Mouse (Mus musculus) forebrain, embryonic 11.5 days (tissue): ENCODE results near the gene Kif2c. TPM values are rescaled to one million over a fixed set of nuclear protein-coding genes. Genes with fewer than 3 reads are reported as not detected.

ENCODE experiments used
- ATAC-seq: fragments of 200-750 bp; cut with Nextera tagmentation; replicated peaks from 2 replicates; pipeline ENCODE4 v1.8.0; 2017; ENCODE audit warnings: moderate TSS enrichment; ENCODE audit not compliant: low FRiP score
- DNase-seq: peaks from one replicate; pipeline ENCODE4 v3.0.0-alpha.2; 2017; ENCODE audit warnings: low spot score
- H3K27ac ChIP-seq: fragments of 300-500 bp; sonication (generic); 2 replicates; pipeline ENCODE4 v1.5.1; 2014; ENCODE audit warnings: low read depth, low read length
- H3K27me3 ChIP-seq: fragments of 300-500 bp; sonication (generic); 2 replicates; pipeline ENCODE4 v1.6.1; 2014; ENCODE audit warnings: mild to moderate bottlenecking, low read length, mixed read lengths; ENCODE audit not compliant: control insufficient read depth, insufficient read depth
- H3K36me3 ChIP-seq: fragments of 300-500 bp; sonication (generic); 2 replicates; pipeline ENCODE4 v1.6.1; 2014; ENCODE audit warnings: mild to moderate bottlenecking, low read length, moderate library complexity, mixed read lengths; ENCODE audit not compliant: control insufficient read depth, insufficient read depth
- H3K4me1 ChIP-seq: fragments of 300-500 bp; sonication (generic); replicated peaks from 2 replicates; pipeline ENCODE4 v1.6.1; 2014; ENCODE audit warnings: low read length, mixed read lengths; ENCODE audit not compliant: control insufficient read depth, insufficient read depth
- H3K4me2 ChIP-seq: fragments of 300-500 bp; sonication (generic); 2 replicates; pipeline ENCODE4 v1.6.1; 2014; ENCODE audit warnings: low read depth, mild to moderate bottlenecking, low read length, moderate library complexity, mixed read lengths; ENCODE audit not compliant: severe bottlenecking
- H3K4me3 ChIP-seq: fragments of 300-500 bp; sonication (generic); 2 replicates; pipeline ENCODE4 v1.5.1; 2014; ENCODE audit warnings: low read depth, low read length
- H3K9ac ChIP-seq: fragments of 300-500 bp; sonication (generic); 2 replicates; pipeline ENCODE4 v1.6.1; 2014; ENCODE audit warnings: low read length
- H3K9me3 ChIP-seq: fragments of 300-500 bp; sonication (generic); 2 replicates; pipeline ENCODE4 v1.6.1; 2016; ENCODE audit warnings: low read length, mixed read lengths; ENCODE audit not compliant: control insufficient read depth
- WGBS: fragments of 180-500 bp; shearing (Covaris S2); extraction: QIAGEN DNeasy Blood & Tissue Kit; methylation state at CpG from one replicate; pipeline ENCODE4 v1.1.7; 2014; 5-methylcytosine and 5-hydroxymethylcytosine counted together
- polyA plus RNA-seq: library from polyadenylated mRNA; unstranded; fragments of >200 nt; fragmentation: Nextera tagmentation; extraction: Ambion mirVana; gene quantifications from 2 replicates; pipeline ENCODE4 v1.2.1, GENCODE M21; 2014

Kif2c gene
- polyA plus RNA-seq, 1 experiment from 2014 or later, result 116 TPM

GRCm38 (mm10) chr4:117220741-117221515 lies 38.5 kb upstream of the Kif2c start:
- H3K4me3 ChIP-seq, result no peak overlapping the region
- H3K9ac ChIP-seq, result no peak overlapping the region
- ATAC-seq (no peak), DNase-seq (no peak)
- no peaks in the 10 kb centered on the region for H3K36me3 ChIP-seq
- no peaks in the 10 kb centered on the region for H3K4me1 ChIP-seq
- 81% methylated on average over 9 of the region's 9 CpGs for WGBS
- H3K9me3 ChIP-seq, result no peaks in the 10 kb centered on the region
- no peaks in the 10 kb centered on the region for H3K27me3 ChIP-seq
- H3K27ac ChIP-seq, result no peak overlapping the region
- no peak overlapping the region for H3K4me2 ChIP-seq

- WGBS, result 42% methylated on average over 10 of the region's 10 CpGs
- ATAC-seq, result 0 out of 2 replicates have a peak, but pooled peaks have one; percentile 44
- H3K27ac ChIP-seq, result no peak overlapping the region
These were observed 36.2 kb upstream of the Kif2c start for GRCm38 (mm10) chr4:117218517-117219219.

GRCm38 (mm10) chr4:117217029-117217428 lies 34.6 kb upstream of the Kif2c start:
- H3K4me1 ChIP-seq, result no peaks in the 10 kb centered on the region
- H3K27me3 ChIP-seq, result no peaks in the 10 kb centered on the region
- 81% methylated on average over 5 of the region's 5 CpGs for WGBS
- H3K27ac ChIP-seq, result no peak overlapping the region
- no peak overlapping the region for H3K4me3 ChIP-seq
- no peaks in the 10 kb centered on the region for H3K36me3 ChIP-seq
- H3K9ac ChIP-seq, result no peak overlapping the region
- no peaks in the 10 kb centered on the region for H3K9me3 ChIP-seq
- ATAC-seq (no peak), DNase-seq (no peak)
- H3K4me2 ChIP-seq, result no peak overlapping the region

More at GRCm38 (mm10) chr4:117218517-117219219, 36.2 kb upstream of the Kif2c start:
- H3K27me3 ChIP-seq, result no peaks in the 10 kb centered on the region
- no peaks in the 10 kb centered on the region for H3K36me3 ChIP-seq
- H3K9ac ChIP-seq, result no peak overlapping the region
- no peaks in the 10 kb centered on the region for H3K9me3 ChIP-seq
- no peak overlapping the region for H3K4me2 ChIP-seq
- no peaks in the 10 kb centered on the region for H3K4me1 ChIP-seq
- H3K4me3 ChIP-seq, result no peak overlapping the region
- DNase-seq, result peak; percentile 75

- no peak for ATAC-seq
- no peak overlapping the region for H3K27ac ChIP-seq
- DNase-seq, result no peak
- WGBS, result 89% methylated on average over 6 of the region's 6 CpGs
- H3K9ac ChIP-seq, result no peak overlapping the region
- no peaks in the 10 kb centered on the region for H3K9me3 ChIP-seq
- H3K4me3 ChIP-seq, result no peak overlapping the region
- no peak overlapping the region for H3K4me2 ChIP-seq
- no peaks in the 10 kb centered on the region for H3K36me3 ChIP-seq
- H3K27me3 ChIP-seq, result no peaks in the 10 kb centered on the region
- no peaks in the 10 kb centered on the region; the same call in 1 of the 2 replicates for H3K4me1 ChIP-seq
These were observed 31.8 kb upstream of the Kif2c start for GRCm38 (mm10) chr4:117214250-117214649.

GRCm38 (mm10) chr4:117210147-117211074 lies 28.0 kb upstream of the Kif2c start:
- peak overlapping the region; percentile 37; the same call in 1 of the 2 replicates for H3K9ac ChIP-seq
- ATAC-seq (peak; percentile 72), DNase-seq (peak; percentile 94)
- 4% methylated on average over 20 of the region's 20 CpGs for WGBS
- H3K4me1 ChIP-seq, result no peaks in the 10 kb centered on the region; the same call in 1 of the 2 replicates
- no peaks in the 10 kb centered on the region for H3K9me3 ChIP-seq
- H3K4me3 ChIP-seq, result no peak overlapping the region
- H3K4me2 ChIP-seq, result no peak overlapping the region
- no peaks in the 10 kb centered on the region for H3K36me3 ChIP-seq
- H3K27me3 ChIP-seq, result no peaks in the 10 kb centered on the region
- H3K27ac ChIP-seq, result 0 out of 2 replicates have a peak overlapping the region, but pooled peaks have one; percentile 38

GRCm38 (mm10) chr4:117209592-117209991 lies 27.2 kb upstream of the Kif2c start:
- Histone ChIP-seq H3K4me3 (no peak overlapping the region), H3K4me1 (no peaks in the 10 kb centered on the region; the same call in 1 of the 2 replicates), H3K27ac (no peak overlapping the region), H3K4me2 (no peak overlapping the region), H3K27me3 (no peaks in the 10 kb centered on the region), H3K36me3 (no peaks in the 10 kb centered on the region), H3K9ac (no peak overlapping the region), H3K9me3 (no peaks in the 10 kb centered on the region)
- ATAC-seq (no peak), DNase-seq (no peak)
- 81% methylated on average over 6 of the region's 6 CpGs for WGBS

- DNase-seq (no peak), ATAC-seq (no peak; the same call in 1 of the 2 replicates)
- Histone ChIP-seq H3K9me3 (no peaks in the 10 kb centered on the region), H3K27me3 (no peaks in the 10 kb centered on the region), H3K27ac (no peak overlapping the region; the same call in 1 of the 2 replicates), H3K4me3 (no peak overlapping the region), H3K4me2 (no peak overlapping the region), H3K9ac (no peak overlapping the region), H3K4me1 (no peaks in the 10 kb centered on the region), H3K36me3 (no peaks in the 10 kb centered on the region)
- WGBS, result 65% methylated on average over 4 of the region's 4 CpGs
These were observed 20.5 kb upstream of the Kif2c start for GRCm38 (mm10) chr4:117202992-117203354.
